Mouse (Mus musculus): ENCODE measurements around the gene Cryzl1. TPM values are rescaled to one million over a fixed set of nuclear protein-coding genes. Genes with fewer than 3 reads are reported as not detected.

Cryzl1 gene
- polyA plus RNA-seq, 1 experiment, result 55.0 TPM

GRCm38 (mm10) chr16:91727433-91727832, 1.3 kb downstream of the Cryzl1 start:
- peak overlapping the region; percentile 73 for H3K27ac ChIP-seq (ENCODE audit: insufficient read depth, low read depth, low read length)
- peaks cover 20% of the 10 kb centered on the region for H3K4me1 ChIP-seq (ENCODE audit: control insufficient read depth, insufficient read depth, low read length)
- peak overlapping the region; percentile 73 for H3K4me3 ChIP-seq (ENCODE audit: insufficient read depth, low read length)
- TF ChIP-seq POLR2A (IDR thresholded peaks at IDR 0.05; ENCODE audit: borderline replicate concordance, low read depth, low read length) (no peak), CTCF (IDR thresholded peaks at IDR 0.05; ENCODE audit: low read depth, low read length) (no peak)

- no peak overlapping the region for H3K4me3 ChIP-seq (ENCODE audit: insufficient read depth, low read length)
- H3K4me1 ChIP-seq (ENCODE audit: control insufficient read depth, insufficient read depth, low read length), result peaks cover 15% of the 10 kb centered on the region
- H3K27ac ChIP-seq (ENCODE audit: insufficient read depth, low read depth, low read length), result no peak overlapping the region
- TF ChIP-seq POLR2A (IDR thresholded peaks at IDR 0.05; ENCODE audit: borderline replicate concordance, low read depth, low read length), result no peak
- TF ChIP-seq CTCF (IDR thresholded peaks at IDR 0.05; ENCODE audit: low read depth, low read length), result peak; percentile 19; the same call in 1 of the 2 replicates
These were observed 4.5 kb downstream of the Cryzl1 start for GRCm38 (mm10) chr16:91724247-91724646.

- TF ChIP-seq POLR2A (IDR thresholded peaks at IDR 0.05; ENCODE audit: borderline replicate concordance, low read depth, low read length) (no peak), CTCF (IDR thresholded peaks at IDR 0.05; ENCODE audit: low read depth, low read length) (no peak)
- Histone ChIP-seq H3K4me1 (ENCODE audit: control insufficient read depth, insufficient read depth, low read length) (peaks cover 3% of the 10 kb centered on the region; the same call in 1 of the 2 replicates), H3K4me3 (ENCODE audit: insufficient read depth, low read length) (no peak overlapping the region), H3K27ac (ENCODE audit: insufficient read depth, low read depth, low read length) (no peak overlapping the region)
These were observed 11.4 kb downstream of the Cryzl1 start for GRCm38 (mm10) chr16:91717399-91717798.

GRCm38 (mm10) chr16:91716927-91717349, 11.8 kb downstream of the Cryzl1 start:
- no peak overlapping the region for H3K27ac ChIP-seq (ENCODE audit: insufficient read depth, low read depth, low read length)
- TF ChIP-seq CTCF (IDR thresholded peaks at IDR 0.05; ENCODE audit: low read depth, low read length) (no peak), POLR2A (IDR thresholded peaks at IDR 0.05; ENCODE audit: borderline replicate concordance, low read depth, low read length) (no peak)
- no peak overlapping the region for H3K4me3 ChIP-seq (ENCODE audit: insufficient read depth, low read length)
- peaks cover 3% of the 10 kb centered on the region; the same call in 1 of the 2 replicates for H3K4me1 ChIP-seq (ENCODE audit: control insufficient read depth, insufficient read depth, low read length)

- no peak overlapping the region for H3K4me3 ChIP-seq (ENCODE audit: insufficient read depth, low read length)
- no peaks in the 10 kb centered on the region for H3K4me1 ChIP-seq (ENCODE audit: control insufficient read depth, insufficient read depth, low read length)
- TF ChIP-seq POLR2A (IDR thresholded peaks at IDR 0.05; ENCODE audit: borderline replicate concordance, low read depth, low read length), result no peak
- TF ChIP-seq CTCF (IDR thresholded peaks at IDR 0.05; ENCODE audit: low read depth, low read length), result no peak
- no peak overlapping the region for H3K27ac ChIP-seq (ENCODE audit: insufficient read depth, low read depth, low read length)
These were observed 18.5 kb downstream of the Cryzl1 start for GRCm38 (mm10) chr16:91710241-91710640.

GRCm38 (mm10) chr16:91704603-91705340, 24.0 kb downstream of the Cryzl1 start:
- Histone ChIP-seq H3K4me3 (ENCODE audit: insufficient read depth, low read length) (no peak overlapping the region), H3K4me1 (ENCODE audit: control insufficient read depth, insufficient read depth, low read length) (no peaks in the 10 kb centered on the region), H3K27ac (ENCODE audit: insufficient read depth, low read depth, low read length) (no peak overlapping the region)
- TF ChIP-seq CTCF (IDR thresholded peaks at IDR 0.05; ENCODE audit: low read depth, low read length) (no peak), POLR2A (IDR thresholded peaks at IDR 0.05; ENCODE audit: borderline replicate concordance, low read depth, low read length) (no peak)

GRCm38 (mm10) chr16:91702771-91703188, 26.0 kb downstream of the Cryzl1 start:
- no peak overlapping the region for H3K4me3 ChIP-seq (ENCODE audit: insufficient read depth, low read length)
- H3K4me1 ChIP-seq (ENCODE audit: control insufficient read depth, insufficient read depth, low read length), result no peaks in the 10 kb centered on the region
- H3K27ac ChIP-seq (ENCODE audit: insufficient read depth, low read depth, low read length), result no peak overlapping the region
- no peak for TF ChIP-seq CTCF (IDR thresholded peaks at IDR 0.05; ENCODE audit: low read depth, low read length)
- no peak for TF ChIP-seq POLR2A (IDR thresholded peaks at IDR 0.05; ENCODE audit: borderline replicate concordance, low read depth, low read length)

GRCm38 (mm10) chr16:91701908-91702307, 26.9 kb downstream of the Cryzl1 start:
- Histone ChIP-seq H3K4me1 (ENCODE audit: control insufficient read depth, insufficient read depth, low read length) (no peaks in the 10 kb centered on the region), H3K27ac (ENCODE audit: insufficient read depth, low read depth, low read length) (no peak overlapping the region), H3K4me3 (ENCODE audit: insufficient read depth, low read length) (no peak overlapping the region)
- no peak for TF ChIP-seq CTCF (IDR thresholded peaks at IDR 0.05; ENCODE audit: low read depth, low read length)
- no peak for TF ChIP-seq POLR2A (IDR thresholded peaks at IDR 0.05; ENCODE audit: borderline replicate concordance, low read depth, low read length)

- H3K4me1 ChIP-seq (ENCODE audit: control insufficient read depth, insufficient read depth, low read length), result peaks cover 7% of the 10 kb centered on the region
- H3K4me3 ChIP-seq (ENCODE audit: insufficient read depth, low read length), result no peak overlapping the region
- H3K27ac ChIP-seq (ENCODE audit: insufficient read depth, low read depth, low read length), result no peak overlapping the region
- TF ChIP-seq POLR2A (IDR thresholded peaks at IDR 0.05; ENCODE audit: borderline replicate concordance, low read depth, low read length) (no peak), CTCF (IDR thresholded peaks at IDR 0.05; ENCODE audit: low read depth, low read length) (no peak)
These were observed 29.8 kb downstream of the Cryzl1 start for GRCm38 (mm10) chr16:91698995-91699394.

GRCm38 (mm10) chr16:91695108-91695755, 33.5 kb downstream of the Cryzl1 start:
- Histone ChIP-seq H3K4me1 (ENCODE audit: control insufficient read depth, insufficient read depth, low read length) (peaks cover 7% of the 10 kb centered on the region), H3K4me3 (ENCODE audit: insufficient read depth, low read length) (no peak overlapping the region)
- no peak for TF ChIP-seq POLR2A (IDR thresholded peaks at IDR 0.05; ENCODE audit: borderline replicate concordance, low read depth, low read length)
- TF ChIP-seq CTCF (IDR thresholded peaks at IDR 0.05; ENCODE audit: low read depth, low read length), result no peak

More at GRCm38 (mm10) chr16:91695108-91695755, 33.5 kb downstream of the Cryzl1 start:
- no peak overlapping the region for H3K27ac ChIP-seq (ENCODE audit: insufficient read depth, low read depth, low read length)
